Mouse (Mus musculus) adrenal gland, adult (tissue): ENCODE measurements around the gene Nphs1.
A peak's percentile ranks its signal among the peaks of the same experiment; 100 is the strongest.
"Not testable (repeated sequence)": the region's sequence is repeated elsewhere in the genome, so short reads cannot be mapped to it uniquely, and the experiment has no call there.

Source experiments
- DNase-seq, 2 experiments: peaks; one replicate each; pipeline ENCODE4 v3.0.0; 2022 to 2023; ENCODE audit warnings: low spot score in 1 of 2; ENCODE audit not compliant: inconsistent age in 2 of 2

Nphs1 gene

GRCm38 (mm10) chr7:30490251-30490956, 32.3 kb downstream of the Nphs1 start:
- peak; percentile 26 to 70 for DNase-seq

GRCm38 (mm10) chr7:30490957-30491307, 32.8 kb downstream of the Nphs1 start:
- DNase-seq, result no peak

- peak; percentile 60 to 92 for DNase-seq
These were observed 34.6 kb downstream of the Nphs1 start for GRCm38 (mm10) chr7:30492765-30493164.

- DNase-seq, result no peak
These were observed 35.4 kb downstream of the Nphs1 start, which contains the start of gene Prodh2 for GRCm38 (mm10) chr7:30493401-30493931. Gene Prodh2 (plus strand): TSS chr7:30493622.

- DNase-seq, result not testable (repeated sequence)
These were observed 37.5 kb downstream of the Nphs1 start for GRCm38 (mm10) chr7:30495506-30496042.

- not testable (repeated sequence) for DNase-seq
These were observed 43.0 kb downstream of the Nphs1 start for GRCm38 (mm10) chr7:30501159-30501558.

GRCm38 (mm10) chr7:30508061-30508460, 49.9 kb downstream of the Nphs1 start:
- no peak for DNase-seq

- DNase-seq, result no peak
These were observed 57.1 kb downstream of the Nphs1 start for GRCm38 (mm10) chr7:30515003-30515760.

- no peak for DNase-seq
These were observed 60.2 kb downstream of the Nphs1 start for GRCm38 (mm10) chr7:30518325-30518724.

GRCm38 (mm10) chr7:30520396-30520795, 62.3 kb downstream of the Nphs1 start:
- no peak for DNase-seq

- no peak for DNase-seq
These were observed 62.7 kb downstream of the Nphs1 start for GRCm38 (mm10) chr7:30520856-30521255.

GRCm38 (mm10) chr7:30522871-30523270, 64.8 kb downstream of the Nphs1 start:
- no peak for DNase-seq

- no peak for DNase-seq
These were observed 66.4 kb downstream of the Nphs1 start for GRCm38 (mm10) chr7:30524487-30524886.

GRCm38 (mm10) chr7:30525954-30526353, 67.8 kb downstream of the Nphs1 start:
- no peak for DNase-seq

- no peak for DNase-seq
These were observed 68.3 kb downstream of the Nphs1 start for GRCm38 (mm10) chr7:30526399-30526798.

- no peak for DNase-seq
These were observed 68.9 kb downstream of the Nphs1 start for GRCm38 (mm10) chr7:30526981-30527380.

- DNase-seq, result no peak
These were observed 73.2 kb downstream of the Nphs1 start for GRCm38 (mm10) chr7:30531291-30531815.

GRCm38 (mm10) chr7:30532931-30533330, 74.8 kb downstream of the Nphs1 start:
- peak in 1 of 2 experiments; percentile 42 for DNase-seq

- peak in 1 of 2 experiments; percentile 34 for DNase-seq
These were observed 76.0 kb downstream of the Nphs1 start for GRCm38 (mm10) chr7:30533941-30534632.

GRCm38 (mm10) chr7:30534633-30535577, 76.8 kb downstream of the Nphs1 start, which contains the start of gene Arhgap33:
Gene Arhgap33 (minus strand): TSS chr7:30535060.
- peak; percentile 97 to 98 for DNase-seq
